ENCODE assay signal across 35 mouse cellular contexts in genomic region chr3:136233507-136233906, GRCm38 (mm10).
"Had no signal": no experiment of that assay in that cellular context is flagged by ENCODE, and none has a peak within 500 bp of the region (broad histone marks: within the 10 kb centered on the region; RNA-seq: fewer than 3 reads in every experiment).

No protein-coding gene starts in this region.

- H3K27ac ChIP-seq: heart, embryonic 10.5 days; heart, embryonic 13.5 days; heart, embryonic 15.5 days; hindbrain, embryonic 10.5 days; hindbrain, embryonic 12.5 days; hindbrain, embryonic 13.5 days; hindbrain, embryonic 14.5 days; hindbrain, embryonic 15.5 days; hindbrain, postnatal 0 days; intestine, embryonic 15.5 days; kidney, embryonic 15.5 days; kidney, postnatal 0 days; layer of hippocampus, adult 2 months; left cerebral cortex, adult 2 months had no signal

- H3K4me1 ChIP-seq: heart, embryonic 10.5 days; heart, embryonic 12.5 days; heart, embryonic 13.5 days; heart, embryonic 15.5 days; hindbrain, embryonic 10.5 days; hindbrain, embryonic 12.5 days; hindbrain, embryonic 13.5 days; hindbrain, embryonic 15.5 days; intestine, embryonic 15.5 days; kidney, embryonic 15.5 days had no signal

- H3K9ac ChIP-seq: heart, embryonic 12.5 days; heart, embryonic 13.5 days; heart, embryonic 15.5 days; hindbrain, embryonic 12.5 days; hindbrain, embryonic 13.5 days; hindbrain, embryonic 14.5 days; hindbrain, embryonic 15.5 days; intestine, embryonic 15.5 days; kidney, embryonic 15.5 days had no signal

- H3K9me3 ChIP-seq: heart, embryonic 10.5 days; heart, embryonic 12.5 days; heart, embryonic 13.5 days; heart, embryonic 15.5 days; hindbrain, embryonic 10.5 days; hindbrain, embryonic 12.5 days; hindbrain, embryonic 13.5 days; hindbrain, embryonic 15.5 days; intestine, embryonic 15.5 days; kidney, embryonic 15.5 days had no signal

- DNase-seq: heart, postnatal 10 days; heart, postnatal 14 days; heart, postnatal 36 days; heart, postnatal 4 days; kidney, adult 18-20 months; kidney, adult 2 months; kidney, adult 8-10 months; kidney, adult 9 months; kidney, postnatal 10 days; kidney, postnatal 14 days; kidney, postnatal 25 days; kidney, postnatal 36 days; kidney, postnatal 4 days; layer of hippocampus, adult 9-11 months; layer of hippocampus, postnatal 36 days had no signal

- ATAC-seq: hindbrain, embryonic 16.5 days; hindbrain, postnatal 0 days; inflammation-experienced regulatory T-cells, adult 6 months; intestine, embryonic 15.5 days; intestine, embryonic 16.5 days; intestine, postnatal 0 days had no signal

- H3K4me2 ChIP-seq: heart, embryonic 11.5 days; heart, embryonic 12.5 days; heart, embryonic 13.5 days; heart, embryonic 15.5 days; hindbrain, embryonic 12.5 days; hindbrain, embryonic 13.5 days; hindbrain, embryonic 14.5 days; hindbrain, embryonic 15.5 days; intestine, embryonic 15.5 days; kidney, embryonic 15.5 days had no signal

- H3K4me3 ChIP-seq: heart, embryonic 10.5 days; heart, embryonic 12.5 days; heart, embryonic 13.5 days; heart, embryonic 15.5 days; hindbrain, embryonic 10.5 days; hindbrain, embryonic 12.5 days; hindbrain, embryonic 13.5 days; hindbrain, embryonic 15.5 days; intestine, embryonic 15.5 days; kidney, embryonic 15.5 days; layer of hippocampus, adult 2 months; left cerebral cortex, adult 2 months had no signal

- H3K36me3 ChIP-seq: heart, embryonic 10.5 days; heart, embryonic 12.5 days; heart, embryonic 13.5 days; heart, embryonic 15.5 days; hindbrain, embryonic 10.5 days; hindbrain, embryonic 12.5 days; hindbrain, embryonic 13.5 days; hindbrain, embryonic 15.5 days; intestine, embryonic 15.5 days; kidney, embryonic 15.5 days had no signal

- H3K27me3 ChIP-seq: heart, embryonic 12.5 days; heart, embryonic 13.5 days; heart, embryonic 15.5 days; hindbrain, embryonic 12.5 days; hindbrain, embryonic 13.5 days; hindbrain, embryonic 15.5 days; intestine, embryonic 15.5 days; kidney, embryonic 15.5 days had no signal
